Mouse (Mus musculus) bone marrow, adult 2 months (tissue): ENCODE data around the gene Casp9.

Experiments
- CTCF ChIP-seq: fragments of 200-500 bp; IDR thresholded peaks from 2 replicates; pipeline ENCODE4 v1.5.1; 2011; ENCODE audit warnings: low read length, control low read depth; ENCODE audit not compliant: control insufficient read depth, insufficient read depth
- POLR2A ChIP-seq: fragments of 200-500 bp; IDR thresholded peaks from 2 replicates; pipeline ENCODE4 v1.6.1; 2011; ENCODE audit warnings: low read depth, mild to moderate bottlenecking, control low read depth, low read length, borderline replicate concordance; ENCODE audit not compliant: control insufficient read depth

DNA sequence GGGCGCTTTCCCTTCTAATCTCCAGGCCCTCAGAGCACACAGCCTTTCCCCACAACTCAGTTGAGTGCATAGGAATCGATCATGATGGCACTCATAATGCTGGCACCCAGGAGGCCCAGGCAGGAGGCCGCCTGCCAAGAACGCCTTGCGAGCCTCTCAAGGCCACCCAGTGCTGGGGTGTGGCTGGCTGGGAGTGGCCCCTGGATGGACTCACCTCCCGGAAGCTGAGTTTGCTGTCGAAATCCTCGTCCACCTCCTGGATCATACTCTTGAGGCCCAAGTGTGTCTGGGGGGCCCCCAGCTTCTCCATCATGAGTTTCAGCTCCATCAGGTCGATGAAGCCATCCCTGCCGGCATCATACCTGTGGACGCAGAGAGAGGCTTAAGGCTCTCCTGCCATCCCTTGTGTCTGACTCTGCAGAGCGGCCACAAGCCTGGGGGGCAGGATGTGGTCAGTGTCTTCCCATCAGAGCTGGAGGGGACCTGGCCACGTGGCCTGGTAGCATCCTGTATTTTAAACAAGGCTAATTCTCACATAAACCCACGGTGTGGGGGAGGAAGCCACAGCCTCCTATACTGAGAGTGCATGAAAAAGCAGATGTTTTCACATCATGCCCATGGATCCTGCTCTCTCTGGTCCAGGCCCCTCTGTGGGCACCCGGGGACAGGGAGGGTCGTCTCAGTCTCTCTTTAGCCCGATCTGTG, 68.3 kb downstream of the Casp9 start:
- TF ChIP-seq POLR2A (0 out of 2 replicates have a peak, but pooled peaks have one; percentile 8), CTCF (no peak)
